Mouse (Mus musculus): ENCODE measurements at regions not wholly inside any gene's neighbourhood (a gene's known extent, or its start where the extent isn't known, plus 50 kb on each side); places are given as distances from the start of the nearest gene placed in this dataset.

GRCm38 (mm10) chr6:100968080-100968856 is 134.8 kb downstream of the Ppp4r2 start:
- H3K4me2 ChIP-seq (ENCODE audit: low read length), result no peak overlapping the region
- no peak overlapping the region for H3K27ac ChIP-seq (ENCODE audit: low read depth, low read length)
- 0 out of 2 replicates have a peak, but pooled peaks cover 3% of the 10 kb centered on the region for H3K4me1 ChIP-seq (ENCODE audit: control insufficient read depth, insufficient read depth, low read depth, low read length)
- H3K27me3 ChIP-seq (replicated peaks; ENCODE audit: control insufficient read depth, insufficient read depth, low read length), result no peaks in the 10 kb centered on the region
- no peak for ATAC-seq
- 77% methylated on average over 12 of the region's 12 CpGs for WGBS
- no peaks in the 10 kb centered on the region for H3K36me3 ChIP-seq (ENCODE audit: control insufficient read depth, insufficient read depth, low read length)
- no peaks in the 10 kb centered on the region for H3K9me3 ChIP-seq (ENCODE audit: control insufficient read depth, low read length)
- H3K4me3 ChIP-seq (ENCODE audit: low read length), result no peak overlapping the region
- H3K9ac ChIP-seq (ENCODE audit: low read depth, low read length), result no peak overlapping the region

GRCm38 (mm10) chr6:100968960-100969359 is 135.5 kb downstream of the Ppp4r2 start:
- Histone ChIP-seq H3K4me1 (ENCODE audit: control insufficient read depth, insufficient read depth, low read depth, low read length) (0 out of 2 replicates have a peak, but pooled peaks cover 3% of the 10 kb centered on the region), H3K4me2 (ENCODE audit: low read length) (no peak overlapping the region), H3K9me3 (ENCODE audit: control insufficient read depth, low read length) (no peaks in the 10 kb centered on the region), H3K9ac (ENCODE audit: low read depth, low read length) (no peak overlapping the region), H3K27me3 (replicated peaks; ENCODE audit: control insufficient read depth, insufficient read depth, low read length) (no peaks in the 10 kb centered on the region), H3K4me3 (ENCODE audit: low read length) (no peak overlapping the region), H3K36me3 (ENCODE audit: control insufficient read depth, insufficient read depth, low read length) (no peaks in the 10 kb centered on the region), H3K27ac (ENCODE audit: low read depth, low read length) (no peak overlapping the region)
- ATAC-seq, result no peak
- WGBS, result 77% methylated on average over 1 of the region's 1 CpGs

- no peak overlapping the region for H3K4me3 ChIP-seq (ENCODE audit: low read length)
- H3K36me3 ChIP-seq (ENCODE audit: control insufficient read depth, insufficient read depth, low read length), result no peaks in the 10 kb centered on the region
- H3K27ac ChIP-seq (ENCODE audit: low read depth, low read length), result no peak overlapping the region
- H3K4me2 ChIP-seq (ENCODE audit: low read length), result no peak overlapping the region
- ATAC-seq, result peak; percentile 41; the same call in 1 of the 2 replicates
- peaks cover 4% of the 10 kb centered on the region; the same call in 1 of the 2 replicates for H3K4me1 ChIP-seq (ENCODE audit: control insufficient read depth, insufficient read depth, low read depth, low read length)
- H3K9me3 ChIP-seq (ENCODE audit: control insufficient read depth, low read length), result no peaks in the 10 kb centered on the region
- 37% methylated on average over 8 of the region's 8 CpGs for WGBS
- no peaks in the 10 kb centered on the region for H3K27me3 ChIP-seq (replicated peaks; ENCODE audit: control insufficient read depth, insufficient read depth, low read length)
- H3K9ac ChIP-seq (ENCODE audit: low read depth, low read length), result no peak overlapping the region
These were observed 137.5 kb downstream of the Ppp4r2 start for GRCm38 (mm10) chr6:100970810-100971447.

- Histone ChIP-seq H3K27ac (ENCODE audit: low read depth, low read length) (no peak overlapping the region), H3K36me3 (ENCODE audit: control insufficient read depth, insufficient read depth, low read length) (no peaks in the 10 kb centered on the region), H3K9me3 (ENCODE audit: control insufficient read depth, low read length) (no peaks in the 10 kb centered on the region), H3K4me3 (ENCODE audit: low read length) (no peak overlapping the region), H3K9ac (ENCODE audit: low read depth, low read length) (no peak overlapping the region), H3K4me1 (ENCODE audit: control insufficient read depth, insufficient read depth, low read depth, low read length) (peaks cover 5% of the 10 kb centered on the region; the same call in 1 of the 2 replicates), H3K27me3 (replicated peaks; ENCODE audit: control insufficient read depth, insufficient read depth, low read length) (no peaks in the 10 kb centered on the region), H3K4me2 (ENCODE audit: low read length) (no peak overlapping the region)
- no peak for ATAC-seq
- 48% methylated on average over 6 of the region's 6 CpGs for WGBS
These were observed 138.1 kb downstream of the Ppp4r2 start for GRCm38 (mm10) chr6:100971462-100971955.

GRCm38 (mm10) chr6:100973366-100974090 is 140.1 kb downstream of the Ppp4r2 start:
- 70% methylated on average over 9 of the region's 9 CpGs for WGBS
- ATAC-seq, result no peak
- H3K4me3 ChIP-seq (ENCODE audit: low read length), result no peak overlapping the region
- no peak overlapping the region for H3K4me2 ChIP-seq (ENCODE audit: low read length)
- H3K9ac ChIP-seq (ENCODE audit: low read depth, low read length), result no peak overlapping the region
- no peaks in the 10 kb centered on the region for H3K36me3 ChIP-seq (ENCODE audit: control insufficient read depth, insufficient read depth, low read length)
- H3K9me3 ChIP-seq (ENCODE audit: control insufficient read depth, low read length), result no peaks in the 10 kb centered on the region
- H3K27ac ChIP-seq (ENCODE audit: low read depth, low read length), result no peak overlapping the region
- H3K4me1 ChIP-seq (ENCODE audit: control insufficient read depth, insufficient read depth, low read depth, low read length), result peaks cover 13% of the 10 kb centered on the region
- no peaks in the 10 kb centered on the region for H3K27me3 ChIP-seq (replicated peaks; ENCODE audit: control insufficient read depth, insufficient read depth, low read length)

GRCm38 (mm10) chr6:100974716-100975115 is 141.3 kb downstream of the Ppp4r2 start:
- 94% methylated on average over 5 of the region's 5 CpGs for WGBS
- ATAC-seq, result no peak
- no peaks in the 10 kb centered on the region for H3K36me3 ChIP-seq (ENCODE audit: control insufficient read depth, insufficient read depth, low read length)

GRCm38 (mm10) chr6:100975835-100976234 is 142.4 kb downstream of the Ppp4r2 start:
- WGBS, result 44% methylated on average over 6 of the region's 6 CpGs
- no peaks in the 10 kb centered on the region for H3K27me3 ChIP-seq (replicated peaks; ENCODE audit: control insufficient read depth, insufficient read depth, low read length)
- ATAC-seq, result peak; percentile 35; the same call in 1 of the 2 replicates
- no peaks in the 10 kb centered on the region for H3K36me3 ChIP-seq (ENCODE audit: control insufficient read depth, insufficient read depth, low read length)
- no peak overlapping the region for H3K9ac ChIP-seq (ENCODE audit: low read depth, low read length)
- H3K4me2 ChIP-seq (ENCODE audit: low read length), result peak overlapping the region; percentile 23
- H3K27ac ChIP-seq (ENCODE audit: low read depth, low read length), result no peak overlapping the region
- peaks cover 13% of the 10 kb centered on the region for H3K4me1 ChIP-seq (ENCODE audit: control insufficient read depth, insufficient read depth, low read depth, low read length)
- H3K4me3 ChIP-seq (ENCODE audit: low read length), result no peak overlapping the region
- no peaks in the 10 kb centered on the region for H3K9me3 ChIP-seq (ENCODE audit: control insufficient read depth, low read length)

More at GRCm38 (mm10) chr6:100974716-100975115, 141.3 kb downstream of the Ppp4r2 start:
- Histone ChIP-seq H3K27ac (ENCODE audit: low read depth, low read length) (no peak overlapping the region), H3K4me1 (ENCODE audit: control insufficient read depth, insufficient read depth, low read depth, low read length) (peaks cover 13% of the 10 kb centered on the region), H3K27me3 (replicated peaks; ENCODE audit: control insufficient read depth, insufficient read depth, low read length) (no peaks in the 10 kb centered on the region), H3K4me3 (ENCODE audit: low read length) (no peak overlapping the region), H3K4me2 (ENCODE audit: low read length) (no peak overlapping the region), H3K9ac (ENCODE audit: low read depth, low read length) (no peak overlapping the region), H3K9me3 (ENCODE audit: control insufficient read depth, low read length) (no peaks in the 10 kb centered on the region)

GRCm38 (mm10) chr6:100977201-100977691 is 143.8 kb downstream of the Ppp4r2 start:
- Histone ChIP-seq H3K27me3 (replicated peaks; ENCODE audit: control insufficient read depth, insufficient read depth, low read length) (no peaks in the 10 kb centered on the region), H3K9me3 (ENCODE audit: control insufficient read depth, low read length) (no peaks in the 10 kb centered on the region), H3K4me2 (ENCODE audit: low read length) (no peak overlapping the region), H3K27ac (ENCODE audit: low read depth, low read length) (no peak overlapping the region; the same call in 1 of the 2 replicates), H3K9ac (ENCODE audit: low read depth, low read length) (no peak overlapping the region), H3K36me3 (ENCODE audit: control insufficient read depth, insufficient read depth, low read length) (no peaks in the 10 kb centered on the region), H3K4me3 (ENCODE audit: low read length) (no peak overlapping the region), H3K4me1 (ENCODE audit: control insufficient read depth, insufficient read depth, low read depth, low read length) (peaks cover 10% of the 10 kb centered on the region)
- 47% methylated on average over 9 of the region's 9 CpGs for WGBS
- peak; percentile 53 for ATAC-seq

Measured in hindbrain, embryonic 16.5 days (tissue).